14 mouse cellular contexts compared by ENCODE assay signal in genomic region chr13:35209551-35209950, GRCm38 (mm10).
DNase-seq lines count a peak whose midpoint lies in the region; ATAC-seq and TF ChIP-seq lines count a peak whose summit lies in the region.
"Had no signal": no experiment of that assay in that cellular context is flagged by ENCODE, and none has a peak within 500 bp of the region (broad histone marks: within the 10 kb centered on the region; RNA-seq: fewer than 3 reads in every experiment).

No protein-coding gene starts in this region.

- H3K9ac ChIP-seq in lung, postnatal 0 days (replicated peaks; ENCODE audit: low read depth), result no peak overlapping the region
- H3K9ac ChIP-seq: lung, embryonic 14.5 days had no signal

- peak; percentile 6 for DNase-seq in adrenal gland, postnatal 14 days
- DNase-seq in adrenal gland, postnatal 4 days (ENCODE audit: low spot score in 2 of 2), result no peak
- peak; percentile 2 for DNase-seq in lung, postnatal 25 days (ENCODE audit: low spot score)
- no peak for DNase-seq in lung, postnatal 0 days (ENCODE audit: low spot score)
- peak; percentile 10 for DNase-seq in heart, postnatal 4 days
- peak; percentile 57 for DNase-seq in splenic B cell, adult 2 months (ENCODE audit: low read depth, low spot score)
- DNase-seq in cerebellum, adult 11 months, result no peak
- no peak for DNase-seq in MN1 (ENCODE audit: low spot score)
- DNase-seq: adrenal gland, postnatal 25 days; cerebellum, adult 9-10 months; gastrocnemius, postnatal 25 days; kidney, postnatal 4 days; lung, embryonic 14.5 days; thymus, postnatal 4 days had no signal

- no peak for TF ChIP-seq CTCF in lung, postnatal 0 days (IDR thresholded peaks at IDR 0.05)

- no peak for TF ChIP-seq EP300 in lung, postnatal 0 days (IDR thresholded peaks at IDR 0.05)

- no peak overlapping the region for H3K4me2 ChIP-seq in lung, postnatal 0 days (replicated peaks; ENCODE audit: low read depth, low read length)
- H3K4me2 ChIP-seq: lung, embryonic 14.5 days had no signal

- H3K4me1 ChIP-seq in lung, postnatal 0 days (ENCODE audit: insufficient read depth, low read depth, low read length), result no peaks in the 10 kb centered on the region

- WGBS in lung, postnatal 0 days, result 38% methylated on average over 4 of the region's 4 CpGs

- no peaks in the 10 kb centered on the region for H3K27me3 ChIP-seq in lung, postnatal 0 days (replicated peaks; ENCODE audit: insufficient read depth, low read length)
- no peaks in the 10 kb centered on the region for H3K27me3 ChIP-seq in splenic B cell, adult 2 months (ENCODE audit: control insufficient read depth, insufficient read depth, low read length, poor library complexity, severe bottlenecking)

- H3K27ac ChIP-seq in lung, postnatal 0 days (ENCODE audit: low read length), result no peak overlapping the region

- no peak for ATAC-seq in lung, postnatal 0 days

- no peaks in the 10 kb centered on the region for H3K9me3 ChIP-seq in lung, postnatal 0 days (ENCODE audit: low read length)

- no peaks in the 10 kb centered on the region for H3K36me3 ChIP-seq in lung, postnatal 0 days (ENCODE audit: insufficient read depth, low read length)
- no peaks in the 10 kb centered on the region for H3K36me3 ChIP-seq in splenic B cell, adult 2 months (ENCODE audit: control insufficient read depth, insufficient read depth, low read length, poor library complexity, severe bottlenecking)

- no peak overlapping the region for H3K4me3 ChIP-seq in lung, postnatal 0 days (ENCODE audit: low read depth, low read length)

Comparison
In these comparisons a context has a peak if more than half of its experiments do, and no peak if none do; other contexts are left out.
1. DNase-seq: peak in adrenal gland, postnatal 14 days (single experiment), lung, postnatal 25 days (single experiment), heart, postnatal 4 days (single experiment) and splenic B cell, adult 2 months (single experiment); none in adrenal gland, postnatal 4 days (0 of 2), lung, postnatal 0 days (single experiment), cerebellum, adult 11 months (single experiment) and MN1 (single experiment).